Mouse (Mus musculus) liver, postnatal 0 days (tissue): Measurements from ENCODE around the gene Slain2. TPM values are rescaled to one million over a fixed set of nuclear protein-coding genes. Genes with fewer than 3 reads are reported as not detected.

ENCODE experiments used
- ATAC-seq: fragments of 200-750 bp; cut with Nextera tagmentation; 2 replicates; pipeline ENCODE4 v1.8.0; 2017; ENCODE audit warnings: mild to moderate bottlenecking, moderate library complexity
- DNase-seq: peaks from one replicate; pipeline ENCODE4 v3.0.0-alpha.2; 2016
- H3K27ac ChIP-seq: fragments of 300-500 bp; sonication (generic); 2 replicates; pipeline ENCODE4 v1.5.1; 2014; ENCODE audit warnings: antibody characterized with exemption, moderate library complexity, mild to moderate bottlenecking, low read depth
- H3K27me3 ChIP-seq: fragments of 300-500 bp; sonication (generic); 2 replicates; pipeline ENCODE4 v1.6.1; 2014; ENCODE audit warnings: low read length, control low read depth, mixed read lengths; ENCODE audit not compliant: insufficient read depth
- H3K36me3 ChIP-seq: fragments of 300-500 bp; sonication (generic); replicated peaks from 2 replicates; pipeline ENCODE4 v1.6.1; 2014; ENCODE audit warnings: mild to moderate bottlenecking, control low read depth, low read length, moderate library complexity, mixed read lengths; ENCODE audit not compliant: insufficient read depth
- H3K4me1 ChIP-seq: fragments of 300-500 bp; sonication (generic); 2 replicates; pipeline ENCODE4 v1.6.1; 2014; ENCODE audit warnings: antibody characterized with exemption, mild to moderate bottlenecking, control low read depth; ENCODE audit not compliant: insufficient read depth
- H3K4me2 ChIP-seq: fragments of 300-500 bp; sonication (generic); 2 replicates; pipeline ENCODE4 v1.6.1; 2014; ENCODE audit warnings: low read depth, mild to moderate bottlenecking, low read length, moderate library complexity, mixed read lengths
- H3K4me3 ChIP-seq: fragments of 300-500 bp; sonication (generic); 2 replicates; pipeline ENCODE4 v1.5.1; 2014; ENCODE audit warnings: low read depth, low read length
- H3K9ac ChIP-seq: fragments of 300-500 bp; sonication (generic); replicated peaks from 2 replicates; pipeline ENCODE4 v1.6.1; 2014; ENCODE audit warnings: mild to moderate bottlenecking, moderate library complexity
- H3K9me3 ChIP-seq: fragments of 300-500 bp; sonication (generic); 2 replicates; pipeline ENCODE4 v1.6.1; 2016; ENCODE audit warnings: mild to moderate bottlenecking, control low read depth, low read length, mixed read lengths
- CTCF ChIP-seq: sonication (generic); IDR thresholded peaks from 2 replicates; pipeline ENCODE4 v1.5.1; 2016; ENCODE audit warnings: antibody characterized with exemption, low read depth
- EP300 ChIP-seq: IDR thresholded peaks from 2 replicates; pipeline ENCODE4 v1.6.1; 2016; ENCODE audit warnings: antibody characterized with exemption, low read depth, mild to moderate bottlenecking
- WGBS: fragments of 180-500 bp; shearing (Covaris S2); extraction: QIAGEN DNeasy Blood & Tissue Kit; methylation state at CpG from one replicate; pipeline ENCODE4 v1.1.7; 2014; ENCODE audit not compliant: insufficient replicate concordance; 5-methylcytosine and 5-hydroxymethylcytosine counted together
- polyA plus RNA-seq: library from polyadenylated mRNA; unstranded; fragments of >200 nt; fragmentation: Nextera tagmentation; extraction: Ambion mirVana; gene quantifications from 2 replicates; pipeline ENCODE4 v1.2.1, GENCODE M21; 2015

Gene Slain2
- polyA plus RNA-seq, 1 experiment from 2014 or later: 4.2 TPM

DNA sequence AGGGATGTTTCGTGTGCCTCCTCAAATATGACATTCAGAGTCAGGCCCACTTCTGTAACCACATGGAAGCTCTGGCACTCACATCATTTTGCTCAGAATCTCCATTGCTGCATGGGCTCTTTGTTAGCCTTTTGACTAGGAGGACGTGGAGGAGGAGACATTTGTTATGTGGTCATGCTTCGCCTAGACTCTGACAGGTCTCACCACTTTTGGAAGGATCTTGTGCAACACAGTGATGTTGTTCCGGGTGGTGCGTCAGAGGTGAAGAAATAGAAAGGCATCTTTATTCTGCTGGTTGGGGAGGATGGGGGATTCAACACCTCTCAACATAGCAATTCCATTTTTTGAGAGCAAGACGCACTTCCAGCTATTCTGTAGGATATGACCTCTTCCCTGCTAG is 6.7 kb upstream of the Slain2 start:
- DNase-seq (no peak), ATAC-seq (no peak)
- no peaks in the 10 kb centered on the region for H3K9me3 ChIP-seq
- H3K4me2 ChIP-seq: no peak overlapping the region
- no peak overlapping the region for H3K4me3 ChIP-seq
- H3K9ac ChIP-seq: no peak overlapping the region
- WGBS: 77% methylated on average over 6 of the region's 6 CpGs
- no peaks in the 10 kb centered on the region for H3K27me3 ChIP-seq
- H3K36me3 ChIP-seq: no peaks in the 10 kb centered on the region
- no peak overlapping the region for H3K27ac ChIP-seq
- TF ChIP-seq EP300 (no peak), CTCF (no peak)
- H3K4me1 ChIP-seq: 0 out of 2 replicates have a peak, but pooled peaks cover 8% of the 10 kb centered on the region

DNA sequence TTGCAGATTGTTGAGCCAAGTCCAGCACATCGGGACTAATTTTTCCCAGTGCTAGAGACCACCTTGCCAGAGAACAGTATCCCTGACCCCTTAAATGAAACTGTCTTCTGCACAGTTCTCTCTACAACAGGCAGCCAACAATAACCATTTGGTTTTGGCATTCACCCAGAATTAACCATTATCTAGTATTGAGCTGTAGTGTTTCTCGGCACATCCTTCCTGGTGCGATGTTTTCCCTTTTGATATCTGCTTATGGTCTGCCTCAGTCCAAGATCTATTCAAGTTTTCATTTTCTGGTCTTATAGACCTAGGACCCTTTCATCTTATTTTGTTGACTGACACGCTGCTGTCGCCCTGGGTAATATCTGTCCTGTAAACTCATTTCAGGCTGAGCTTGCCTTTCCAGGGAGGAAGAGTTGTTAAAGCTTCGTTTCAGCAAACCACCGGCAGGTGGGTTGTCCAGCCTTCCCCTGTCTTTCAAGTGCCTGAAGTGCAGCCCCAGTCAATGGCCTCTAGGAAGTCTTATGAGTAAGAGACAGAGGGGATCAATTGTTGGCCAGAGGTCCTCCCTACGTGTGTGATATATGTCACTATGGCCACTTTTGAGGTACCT is 5.7 kb upstream of the Slain2 start:
- no peak overlapping the region for H3K4me2 ChIP-seq
- no peaks in the 10 kb centered on the region for H3K27me3 ChIP-seq
- no peak for TF ChIP-seq EP300
- no peak overlapping the region for H3K9ac ChIP-seq
- 49% methylated on average over 8 of the region's 8 CpGs for WGBS
- H3K9me3 ChIP-seq: no peaks in the 10 kb centered on the region
- H3K27ac ChIP-seq: no peak overlapping the region
- H3K4me3 ChIP-seq: no peak overlapping the region
- ATAC-seq (no peak), DNase-seq (no peak)
- H3K4me1 ChIP-seq: peaks cover 14% of the 10 kb centered on the region
- no peaks in the 10 kb centered on the region for H3K36me3 ChIP-seq

DNA sequence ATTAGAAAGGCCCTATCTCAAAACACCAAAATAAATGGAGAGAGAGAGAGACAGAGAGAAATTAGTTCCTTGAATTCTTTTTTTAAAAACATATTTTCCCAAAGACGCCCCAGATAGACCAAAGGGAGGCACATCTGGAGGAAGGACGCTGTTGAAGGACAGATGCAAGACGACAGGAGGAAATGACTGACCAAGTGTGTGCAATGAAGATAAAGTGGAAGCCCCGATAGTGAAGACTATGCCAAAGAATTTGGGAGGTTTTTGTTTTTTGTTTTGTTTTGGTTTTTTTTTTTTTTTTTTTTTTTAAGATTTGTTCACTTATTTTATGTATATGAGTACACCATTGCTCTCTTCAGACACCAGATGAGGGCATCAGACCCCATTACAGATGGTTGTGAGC is 4.7 kb upstream of the Slain2 start:
- TF ChIP-seq EP300: peak; percentile 45; the same call in 1 of the 2 replicates
- no peak for TF ChIP-seq CTCF

DNA sequence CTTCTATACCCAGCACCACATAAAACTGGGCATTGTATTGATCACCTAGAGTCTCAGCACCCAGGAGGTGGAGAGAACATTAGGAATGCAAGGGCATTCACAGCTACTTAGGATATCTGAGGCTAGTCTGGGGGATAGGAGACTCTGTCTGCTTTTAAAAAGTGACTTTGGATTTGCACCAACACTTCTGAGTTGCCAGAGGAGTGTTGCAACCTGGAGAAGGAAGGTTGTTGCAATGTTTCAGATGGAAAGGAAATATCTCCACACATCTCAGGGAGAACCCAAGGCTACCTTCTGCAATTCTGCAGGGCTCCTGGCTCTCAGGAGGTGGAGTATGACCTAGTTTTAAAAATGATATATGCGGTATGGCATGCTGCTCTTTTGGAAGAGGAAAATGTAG is 3.7 kb upstream of the Slain2 start:
- ATAC-seq (no peak), DNase-seq (no peak)
- Histone ChIP-seq H3K27me3 (no peaks in the 10 kb centered on the region), H3K36me3 (no peaks in the 10 kb centered on the region), H3K9me3 (no peaks in the 10 kb centered on the region), H3K4me1 (peaks cover 18% of the 10 kb centered on the region), H3K4me3 (no peak overlapping the region), H3K4me2 (no peak overlapping the region), H3K27ac (no peak overlapping the region), H3K9ac (no peak overlapping the region)
- TF ChIP-seq EP300 (no peak), CTCF (no peak)
- 72% methylated on average over 1 of the region's 1 CpGs for WGBS

More for the DNA sequence above, 4.7 kb upstream of the Slain2 start:
- no peak overlapping the region for H3K9ac ChIP-seq
- no peak for DNase-seq
- H3K27ac ChIP-seq: no peak overlapping the region
- no peaks in the 10 kb centered on the region for H3K9me3 ChIP-seq
- no peak for ATAC-seq
- no peaks in the 10 kb centered on the region for H3K36me3 ChIP-seq
- H3K4me2 ChIP-seq: no peak overlapping the region
- peaks cover 15% of the 10 kb centered on the region for H3K4me1 ChIP-seq
- 28% methylated on average over 4 of the region's 4 CpGs for WGBS
- H3K4me3 ChIP-seq: no peak overlapping the region
- H3K27me3 ChIP-seq: no peaks in the 10 kb centered on the region

DNA sequence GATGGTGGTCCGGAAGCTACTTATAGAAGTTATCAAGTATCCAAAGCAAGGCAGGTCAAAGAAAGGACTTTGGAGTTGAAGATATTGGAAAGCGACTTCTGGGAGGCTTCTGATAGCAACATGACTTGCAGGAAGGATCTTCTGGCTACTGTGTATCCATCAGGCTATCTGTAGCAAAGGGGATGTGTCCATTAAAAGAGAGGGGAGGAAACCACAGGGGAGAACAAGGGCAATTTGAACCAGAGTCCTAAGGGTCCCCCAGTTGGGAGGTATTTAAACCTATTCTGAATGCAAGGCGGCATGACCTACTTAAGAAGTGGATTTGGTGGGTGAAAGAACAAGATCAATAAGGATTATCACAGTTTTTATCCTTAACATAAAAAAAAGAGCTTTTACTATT is 2.8 kb upstream of the Slain2 start:
- DNase-seq: no peak
- no peaks in the 10 kb centered on the region for H3K9me3 ChIP-seq
- H3K36me3 ChIP-seq: no peaks in the 10 kb centered on the region
- peaks cover 26% of the 10 kb centered on the region for H3K4me1 ChIP-seq
- ATAC-seq: no peak
- no peaks in the 10 kb centered on the region for H3K27me3 ChIP-seq
- TF ChIP-seq EP300 (no peak), CTCF (no peak)
- H3K9ac ChIP-seq: no peak overlapping the region
- WGBS: 62% methylated on average over 3 of the region's 3 CpGs
- no peak overlapping the region for H3K4me3 ChIP-seq
- H3K27ac ChIP-seq: no peak overlapping the region
- H3K4me2 ChIP-seq: no peak overlapping the region

DNA sequence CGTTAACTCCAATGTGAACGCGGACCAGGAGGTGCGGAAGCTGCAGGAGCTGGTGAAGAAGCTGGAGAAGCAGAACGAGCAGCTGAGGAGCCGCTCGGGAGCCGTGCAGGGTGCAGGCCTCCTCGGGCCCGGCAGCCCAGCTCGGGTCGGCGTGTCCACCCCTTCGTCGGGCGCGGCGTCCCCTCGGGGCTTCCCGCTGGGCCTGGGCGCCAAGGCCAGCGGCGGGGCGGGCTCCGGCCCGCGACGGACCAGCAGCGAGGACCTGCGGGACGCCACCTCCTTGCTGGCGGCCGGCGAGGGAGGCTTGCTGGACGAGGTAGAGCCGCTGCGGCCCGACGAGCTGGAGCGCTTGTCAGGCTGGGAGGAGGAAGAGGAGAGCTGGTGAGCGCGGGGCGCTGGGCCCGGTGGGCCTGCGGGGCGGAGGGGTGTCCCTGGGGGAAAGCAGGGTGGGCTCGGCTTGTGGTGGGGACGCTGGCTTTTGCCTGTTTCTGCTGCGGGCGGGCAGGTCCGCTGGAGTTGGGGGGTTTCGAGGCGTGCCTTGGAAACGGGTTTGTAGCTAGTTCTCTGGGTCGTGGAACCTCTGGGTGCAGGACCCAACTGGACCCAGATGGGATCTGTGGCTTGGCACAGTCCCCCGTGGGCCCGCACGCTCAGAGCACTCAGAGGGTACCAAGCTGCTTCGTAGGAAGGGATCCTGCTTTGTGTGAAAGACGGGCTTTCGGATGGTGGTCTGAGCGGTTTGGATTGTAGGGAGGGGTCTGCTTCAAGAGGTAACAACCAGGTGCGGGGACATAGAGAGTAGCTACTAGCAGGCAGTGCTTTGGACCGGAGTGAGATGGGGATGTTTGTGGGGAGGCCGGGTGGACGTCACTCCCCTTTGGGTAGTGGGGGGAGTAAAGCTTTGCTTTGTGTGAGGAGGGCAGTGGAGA is 793 bp downstream of the Slain2 start:
- Histone ChIP-seq H3K9ac (peak overlapping the region; percentile 92), H3K27me3 (no peaks in the 10 kb centered on the region), H3K27ac (peak overlapping the region; percentile 96), H3K36me3 (no peaks in the 10 kb centered on the region), H3K4me3 (peak overlapping the region; percentile 79), H3K4me2 (peak overlapping the region; percentile 96), H3K4me1 (peaks cover 34% of the 10 kb centered on the region), H3K9me3 (no peaks in the 10 kb centered on the region)
- WGBS: under 1% methylated on average over 56 of the region's 66 CpGs
- TF ChIP-seq CTCF (no peak), EP300 (no peak)
- ATAC-seq (peak; percentile 30), DNase-seq (no peak)
